Mouse (Mus musculus) ES-CJ7 (cell line): ENCODE measurements around the gene Trnau1ap.
"Not testable (repeated sequence)": the region's sequence is repeated elsewhere in the genome, so short reads cannot be mapped to it uniquely, and the experiment has no call there.

Experiments
- DNase-seq: peaks from one replicate; pipeline ENCODE4 v3.0.0; 2011; ENCODE audit warnings: low read depth, low spot score

Gene Trnau1ap

GRCm38 (mm10) chr4:132301486-132301885, 27.9 kb downstream of the Trnau1ap start:
- no peak for DNase-seq

- DNase-seq, result no peak
Observed at GRCm38 (mm10) chr4:132299849-132300248, 29.5 kb downstream of the Trnau1ap start.

- peak; percentile 65 for DNase-seq
Observed at GRCm38 (mm10) chr4:132295696-132296390, 33.5 kb downstream of the Trnau1ap start.

- DNase-seq, result no peak
Observed at GRCm38 (mm10) chr4:132293682-132294240, 35.6 kb downstream of the Trnau1ap start.

- DNase-seq, result no peak
Observed at GRCm38 (mm10) chr4:132292988-132293387, 36.4 kb downstream of the Trnau1ap start.

GRCm38 (mm10) chr4:132291624-132292335, 37.6 kb downstream of the Trnau1ap start:
- peak; percentile 70 for DNase-seq

- DNase-seq, result peak; percentile 60
Observed at GRCm38 (mm10) chr4:132291056-132291455, 38.3 kb downstream of the Trnau1ap start.

- DNase-seq, result not testable (repeated sequence)
Observed at GRCm38 (mm10) chr4:132288840-132289239, 40.5 kb downstream of the Trnau1ap start.

GRCm38 (mm10) chr4:132275949-132276348, 53.4 kb downstream of the Trnau1ap start:
- no peak for DNase-seq

GRCm38 (mm10) chr4:132274156-132274862, 55.0 kb downstream of the Trnau1ap start, which contains the start of gene Taf12:
TSS of gene Taf12 (plus strand) at chr4:132274375.
- peak; percentile 93 for DNase-seq

GRCm38 (mm10) chr4:132273166-132273565, 56.2 kb downstream of the Trnau1ap start:
- no peak for DNase-seq

- DNase-seq, result peak; percentile 96
Observed at GRCm38 (mm10) chr4:132269740-132270560, 59.4 kb downstream of the Trnau1ap start.

GRCm38 (mm10) chr4:132268871-132269739, 60.2 kb downstream of the Trnau1ap start:
- DNase-seq, result peak; percentile 62

- no peak for DNase-seq
Observed at GRCm38 (mm10) chr4:132266835-132267349, 62.4 kb downstream of the Trnau1ap start.

GRCm38 (mm10) chr4:132263313-132263712, 66.0 kb downstream of the Trnau1ap start:
- no peak for DNase-seq

- DNase-seq, result no peak
Observed at GRCm38 (mm10) chr4:132262358-132262616, 67.1 kb downstream of the Trnau1ap start.
